Mouse (Mus musculus): ENCODE results near the gene Elk4.

DNA sequence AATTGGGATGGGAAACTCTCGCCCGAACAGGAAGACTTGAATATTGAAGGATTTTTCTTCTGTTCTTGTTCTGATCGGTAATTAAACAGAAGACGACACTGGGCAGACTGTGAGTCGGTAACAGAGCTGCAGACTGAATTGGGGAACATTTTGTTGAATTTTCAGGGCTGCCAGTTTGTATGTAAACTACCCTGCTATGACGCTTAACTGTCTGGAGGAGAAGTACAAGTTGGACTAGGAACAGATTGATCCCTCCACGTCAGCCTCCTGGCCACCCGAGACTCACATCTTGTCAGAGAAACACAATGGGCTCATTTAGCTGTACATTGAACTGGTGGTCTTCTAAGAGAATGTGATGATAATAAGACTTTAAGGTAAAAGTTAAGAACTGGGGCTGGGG, 5.5 kb downstream of the Elk4 start:
- TF ChIP-seq CTCF (IDR thresholded peaks at IDR 0.05; ENCODE audit: insufficient read depth, low read length) (no peak), POLR2A (IDR thresholded peaks at IDR 0.05; ENCODE audit: borderline replicate concordance, extremely low read depth, low read depth, low read length) (no peak)

All from lung, adult 2 months (tissue).